Mouse (Mus musculus) stomach, embryonic 16.5 days (tissue): ENCODE results near the gene BC030499. TPM values are rescaled to one million over a fixed set of nuclear protein-coding genes. Genes with fewer than 3 reads are reported as not detected.

ENCODE experiments used
- ATAC-seq: fragments of 200-750 bp; cut with Nextera tagmentation; 2 replicates; pipeline ENCODE4 v1.8.0; 2017; ENCODE audit warnings: moderate number of reproducible peaks, moderate TSS enrichment; ENCODE audit not compliant: insufficient read depth, low FRiP score
- H3K27ac ChIP-seq: fragments of 300-500 bp; sonication (generic); 2 replicates; pipeline ENCODE4 v1.5.1; 2014; ENCODE audit warnings: low read length
- H3K27me3 ChIP-seq: fragments of 300-500 bp; sonication (generic); 2 replicates; pipeline ENCODE4 v1.6.1; 2014; ENCODE audit warnings: low read length, control low read depth, mixed read lengths; ENCODE audit not compliant: control insufficient read depth, insufficient read depth
- H3K36me3 ChIP-seq: fragments of 300-500 bp; sonication (generic); 2 replicates; pipeline ENCODE4 v1.6.1; 2014; ENCODE audit warnings: low read length; ENCODE audit not compliant: control insufficient read depth, insufficient read depth
- H3K4me1 ChIP-seq: fragments of 300-500 bp; sonication (generic); 2 replicates; pipeline ENCODE4 v1.6.1; 2014; ENCODE audit warnings: low read length, control low read depth, mixed read lengths; ENCODE audit not compliant: control insufficient read depth, insufficient read depth
- H3K4me2 ChIP-seq: fragments of 300-500 bp; sonication (generic); 2 replicates; pipeline ENCODE4 v1.6.1; 2014; ENCODE audit warnings: low read depth, low read length, mixed read lengths
- H3K4me3 ChIP-seq: fragments of 300-500 bp; sonication (generic); replicated peaks from 2 replicates; pipeline ENCODE4 v1.5.1; 2014; ENCODE audit warnings: mild to moderate bottlenecking, low read length
- H3K9ac ChIP-seq: fragments of 300-500 bp; sonication (generic); 2 replicates; pipeline ENCODE4 v1.6.1; 2014; ENCODE audit warnings: low read length
- H3K9me3 ChIP-seq: fragments of 300-500 bp; sonication (generic); replicated peaks from 2 replicates; pipeline ENCODE4 v1.6.1; 2016; ENCODE audit warnings: low read length, control low read depth; ENCODE audit not compliant: control insufficient read depth
- WGBS: fragments of 180-500 bp; shearing (Covaris S2); extraction: QIAGEN DNeasy Blood & Tissue Kit; methylation state at CpG from one replicate; pipeline ENCODE4 v1.1.7; 2014; 5-methylcytosine and 5-hydroxymethylcytosine counted together
- polyA plus RNA-seq: library from polyadenylated mRNA; unstranded; fragments of >200 nt; fragmentation: Nextera tagmentation; extraction: Ambion mirVana; gene quantifications from 2 replicates; pipeline ENCODE4 v1.2.1, GENCODE M21; 2015

The BC030499 gene
- polyA plus RNA-seq, 1 experiment from 2014 or later, result 0.17 TPM

DNA sequence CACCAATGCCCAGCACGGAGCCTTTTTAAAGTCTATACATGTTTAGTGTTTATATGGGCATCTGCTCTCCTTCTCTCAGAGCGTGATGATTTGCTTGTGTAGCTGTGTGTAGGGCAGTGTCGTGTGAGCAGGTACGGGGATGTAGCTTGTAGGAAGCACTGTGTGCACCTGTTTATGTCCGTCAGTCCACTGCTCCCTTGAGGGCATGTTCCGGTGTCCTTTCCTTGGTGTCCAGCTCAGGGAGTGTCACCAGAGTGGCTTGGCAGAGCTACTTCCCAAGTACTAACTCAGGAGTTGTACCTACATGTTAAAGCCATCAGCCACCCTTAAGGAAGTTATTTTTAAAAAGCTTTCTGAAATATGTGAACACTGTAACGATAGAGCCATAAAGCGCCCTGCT is 46.4 kb downstream of the BC030499 start:
- no peaks in the 10 kb centered on the region for H3K4me1 ChIP-seq
- H3K27me3 ChIP-seq, result no peaks in the 10 kb centered on the region
- no peak overlapping the region for H3K4me3 ChIP-seq
- H3K36me3 ChIP-seq, result peaks cover 10% of the 10 kb centered on the region
- H3K27ac ChIP-seq, result no peak overlapping the region
- H3K9ac ChIP-seq, result no peak overlapping the region
- no peak for ATAC-seq
- 94% methylated on average over 8 of the region's 8 CpGs for WGBS
- no peaks in the 10 kb centered on the region for H3K9me3 ChIP-seq
- no peak overlapping the region for H3K4me2 ChIP-seq

DNA sequence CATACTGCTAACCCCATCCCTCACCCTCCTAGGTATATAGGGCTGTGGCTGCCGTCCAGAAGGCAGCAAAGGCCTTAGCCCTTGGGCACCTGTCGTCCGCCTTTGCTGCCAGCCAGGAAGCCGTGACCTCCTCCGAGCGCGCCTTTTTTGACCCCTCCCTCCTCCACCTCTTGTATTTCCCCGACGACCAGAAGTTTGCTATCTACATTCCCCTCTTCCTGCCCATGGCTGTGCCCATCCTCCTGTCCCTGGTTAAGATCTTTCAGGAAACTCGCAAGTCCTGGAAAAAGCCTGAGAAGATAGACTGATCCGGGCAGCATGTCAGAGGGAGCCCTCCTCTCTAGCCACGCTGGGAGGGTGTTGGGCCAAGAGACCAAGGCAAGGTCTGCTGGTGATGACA is 51.1 kb downstream of the BC030499 start:
- H3K9me3 ChIP-seq, result no peaks in the 10 kb centered on the region
- no peak overlapping the region for H3K27ac ChIP-seq
- no peak overlapping the region for H3K4me3 ChIP-seq
- ATAC-seq, result no peak
- no peak overlapping the region for H3K4me2 ChIP-seq
- H3K4me1 ChIP-seq, result peaks cover 34% of the 10 kb centered on the region
- no peaks in the 10 kb centered on the region for H3K36me3 ChIP-seq
- no peaks in the 10 kb centered on the region for H3K27me3 ChIP-seq
- no peak overlapping the region for H3K9ac ChIP-seq
- WGBS, result 79% methylated on average over 12 of the region's 12 CpGs

- ATAC-seq, result peak; percentile 84
- Histone ChIP-seq H3K36me3 (0 out of 2 replicates have a peak, but pooled peaks cover 2% of the 10 kb centered on the region), H3K4me2 (peak within 1 kb of the TSS; percentile 92), H3K4me3 (peak within 1 kb of the TSS; percentile 83), H3K27me3 (no peaks in the 10 kb centered on the region), H3K9me3 (no peaks in the 10 kb centered on the region), H3K4me1 (peaks cover 40% of the 10 kb centered on the region), H3K9ac (peak within 1 kb of the TSS; percentile 93), H3K27ac (peak within 1 kb of the TSS; percentile 85)
- whole genome bisulfite sequencing, result under 1% methylated on average over 62 of the region's 66 CpGs
These were observed 53.0 kb downstream of the BC030499 start, which contains the start of gene Unc119 for GRCm38 (mm10) chr11:78343381-78344327. Gene Unc119 (plus strand): TSS chr11:78343482.

DNA sequence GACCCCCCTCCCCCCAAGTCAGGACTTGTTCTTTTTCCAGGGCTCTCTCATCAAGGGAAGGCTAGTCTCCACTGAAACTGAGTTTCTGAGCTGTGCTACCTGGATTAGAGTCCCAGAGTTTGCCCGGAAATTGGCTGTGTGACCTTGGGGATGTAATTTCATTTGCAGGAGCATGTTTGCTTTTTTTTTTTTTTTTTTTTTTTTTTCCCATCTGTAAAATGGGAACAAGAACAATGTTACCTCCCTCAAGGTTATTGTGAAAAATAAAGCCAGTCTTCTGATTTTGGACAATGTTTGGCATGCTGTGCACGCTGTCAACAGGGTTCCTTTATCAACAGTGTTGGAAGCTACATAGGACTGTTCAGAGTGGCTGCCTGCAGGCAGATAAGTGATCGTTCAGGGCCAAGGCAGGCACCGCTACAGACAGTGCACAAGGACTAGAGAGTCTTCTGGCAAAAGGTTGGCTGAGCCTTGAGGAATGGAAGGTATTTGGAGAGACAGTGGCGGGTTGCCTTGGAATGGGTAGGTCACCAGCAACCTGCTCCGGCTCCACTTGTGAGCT is 53.8 kb downstream of the BC030499 start:
- Histone ChIP-seq H3K27ac (peak overlapping the region; percentile 85), H3K27me3 (no peaks in the 10 kb centered on the region), H3K9me3 (no peaks in the 10 kb centered on the region), H3K4me1 (peaks cover 40% of the 10 kb centered on the region), H3K9ac (peak overlapping the region; percentile 93), H3K36me3 (0 out of 2 replicates have a peak, but pooled peaks cover 4% of the 10 kb centered on the region), H3K4me2 (peak overlapping the region; percentile 92), H3K4me3 (peak overlapping the region; percentile 83)
- ATAC-seq, result no peak
- WGBS, result 59% methylated on average over 6 of the region's 6 CpGs

DNA sequence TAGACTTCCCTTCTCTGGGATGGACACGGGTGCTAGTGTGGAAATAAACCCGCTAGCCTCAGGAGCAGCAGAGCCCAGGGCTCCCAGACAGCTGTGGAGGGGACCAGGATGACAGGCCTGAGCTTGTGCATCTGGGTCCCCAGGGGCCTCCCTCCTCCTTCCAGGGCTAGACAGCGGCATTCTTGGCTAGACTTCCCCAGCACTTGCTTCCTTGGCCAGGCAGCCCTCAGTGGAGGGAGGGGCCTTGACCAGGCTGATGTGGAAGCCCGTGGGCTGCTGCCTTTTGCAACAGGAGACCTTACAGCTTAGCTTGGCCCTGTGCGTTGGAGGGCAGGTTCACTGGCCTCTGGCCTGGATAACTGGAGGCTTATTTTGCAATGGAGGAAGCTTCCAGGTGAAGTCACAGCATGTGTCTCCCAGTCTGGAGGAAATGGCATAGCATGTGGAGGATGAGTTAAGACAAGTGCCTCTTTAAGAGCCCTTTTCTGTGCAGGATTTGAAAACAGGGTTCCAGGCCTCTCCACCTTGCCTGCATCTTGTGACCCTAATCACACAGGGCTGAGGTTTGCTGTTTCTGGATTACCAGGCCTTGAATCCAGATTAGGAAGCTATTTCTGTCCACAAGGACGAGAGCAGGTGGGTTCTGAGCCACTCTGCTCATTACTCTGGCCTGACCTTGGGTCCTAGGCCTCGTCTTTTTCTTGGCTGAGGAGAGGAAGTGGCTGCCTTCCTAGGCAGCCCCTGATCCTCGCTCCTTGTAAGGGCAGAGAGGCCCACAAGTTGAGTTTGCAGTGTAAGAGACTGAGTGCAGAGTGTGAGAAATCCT is 54.5 kb downstream of the BC030499 start:
- Histone ChIP-seq H3K27ac (peak overlapping the region; percentile 45; the same call in 1 of the 2 replicates), H3K9me3 (no peaks in the 10 kb centered on the region), H3K36me3 (0 out of 2 replicates have a peak, but pooled peaks cover 4% of the 10 kb centered on the region), H3K27me3 (no peaks in the 10 kb centered on the region), H3K4me2 (peak overlapping the region; percentile 92), H3K9ac (peak overlapping the region; percentile 49), H3K4me3 (peak overlapping the region; percentile 83; the same call in 1 of the 2 replicates), H3K4me1 (peaks cover 44% of the 10 kb centered on the region)
- ATAC-seq, result 0 out of 2 replicates have a peak, but pooled peaks have one; percentile 11
- 39% methylated on average over 8 of the region's 8 CpGs for WGBS

DNA sequence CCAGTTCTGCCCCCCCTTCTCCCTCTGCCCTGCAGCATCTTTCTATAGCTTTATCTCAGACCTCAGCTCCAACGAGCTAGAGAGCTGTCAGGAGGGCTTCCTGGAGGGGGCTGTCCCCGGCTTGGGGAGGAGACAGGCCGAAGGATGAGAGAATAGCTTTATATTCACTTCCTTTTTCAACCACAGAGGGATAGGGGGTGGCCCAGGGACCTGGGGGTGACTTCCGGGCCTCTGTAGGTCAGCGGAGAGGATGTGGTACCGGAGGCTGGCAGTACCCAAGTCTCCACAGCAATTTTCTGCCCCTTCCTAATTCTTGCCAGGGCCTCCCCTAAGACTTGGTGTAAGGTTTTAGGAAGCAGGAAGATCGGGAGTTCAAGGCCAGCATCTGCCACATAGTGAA is 55.2 kb downstream of the BC030499 start:
- peak overlapping the region; percentile 49 for H3K9ac ChIP-seq
- H3K4me3 ChIP-seq, result no peak overlapping the region
- ATAC-seq, result no peak
- H3K27me3 ChIP-seq, result no peaks in the 10 kb centered on the region
- H3K4me1 ChIP-seq, result peaks cover 44% of the 10 kb centered on the region
- 0 out of 2 replicates have a peak, but pooled peaks cover 4% of the 10 kb centered on the region for H3K36me3 ChIP-seq
- WGBS, result 73% methylated on average over 7 of the region's 7 CpGs
- peak overlapping the region; percentile 45; the same call in 1 of the 2 replicates for H3K27ac ChIP-seq
- 0 out of 2 replicates have a peak overlapping the region, but pooled peaks have one; percentile 23 for H3K4me2 ChIP-seq
- no peaks in the 10 kb centered on the region for H3K9me3 ChIP-seq

Other genes starting within 250 kb of the BC030499 start
- gene Eral1, start 210.5 kb upstream of the BC030499 start, polyA plus RNA-seq, result 28.3 and 29.0 TPM in 2 replicates
- gene Fam222b, start 196.2 kb upstream of the BC030499 start, polyA plus RNA-seq, result 9.5 and 11.5 TPM in 2 replicates
- gene Traf4, start 125.3 kb upstream of the BC030499 start, polyA plus RNA-seq, result 50.9 and 55.1 TPM in 2 replicates
- 16.7 and 19.0 TPM in 2 replicates for gene Nek8, start 114.2 kb upstream of the BC030499 start, polyA plus RNA-seq
- 32.5 and 32.8 TPM in 2 replicates for gene Tlcd1, start 114.1 kb upstream of the BC030499 start, polyA plus RNA-seq
- 1,025 and 1,263 TPM in 2 replicates for gene Rpl23a, start 107.3 kb upstream of the BC030499 start, polyA plus RNA-seq
- 88.3 and 90.9 TPM in 2 replicates for gene Rab34, start 102.4 kb upstream of the BC030499 start, polyA plus RNA-seq
- 3.1 and 3.7 TPM in 2 replicates for gene Proca1, start 97.4 kb upstream of the BC030499 start, polyA plus RNA-seq
- gene Sdf2, start 45.1 kb upstream of the BC030499 start, polyA plus RNA-seq, result 89.2 and 106 TPM in 2 replicates
- 29.3 and 31.7 TPM in 2 replicates for gene Supt6, start 44.9 kb upstream of the BC030499 start, polyA plus RNA-seq
- gene 2610507B11Rik, start 29.1 kb upstream of the BC030499 start, polyA plus RNA-seq, result 72.4 and 80.3 TPM in 2 replicates
- gene Spag5, start 10.7 kb downstream of the BC030499 start, polyA plus RNA-seq, result 28.9 and 30.7 TPM in 2 replicates
- gene Aldoc, start 32.1 kb downstream of the BC030499 start, polyA plus RNA-seq, result 25.6 and 37.3 TPM in 2 replicates
- gene Pigs, start 37.6 kb downstream of the BC030499 start, polyA plus RNA-seq, result 67.4 and 80.9 TPM in 2 replicates
- 24.3 and 27.5 TPM in 2 replicates for gene Unc119, start 52.6 kb downstream of the BC030499 start, polyA plus RNA-seq
- gene Foxn1, start 95.7 kb downstream of the BC030499 start, polyA plus RNA-seq, result 1.6 and 2.7 TPM in 2 replicates
- 0.25 and 0.56 TPM in 2 replicates for gene Slc13a2, start 131.4 kb downstream of the BC030499 start, polyA plus RNA-seq
- 12.0 and 15.9 TPM in 2 replicates for gene Slc46a1, start 174.9 kb downstream of the BC030499 start, polyA plus RNA-seq
- gene Sarm1, start 206.9 kb downstream of the BC030499 start, polyA plus RNA-seq, result 2.3 and 2.4 TPM in 2 replicates
- 45.6 and 54.4 TPM in 2 replicates for gene Vtn, start 208.2 kb downstream of the BC030499 start, polyA plus RNA-seq
- 0.13 TPM in 1 of 2 replicates, not detected in the other for gene Sebox, start 212.6 kb downstream of the BC030499 start, polyA plus RNA-seq
- gene Tmem199, start 221.3 kb downstream of the BC030499 start, polyA plus RNA-seq, result 38.9 and 43.1 TPM in 2 replicates
- 131 and 136 TPM in 2 replicates for gene Poldip2, start 221.4 kb downstream of the BC030499 start, polyA plus RNA-seq
- gene Tnfaip1, start 245.5 kb downstream of the BC030499 start, polyA plus RNA-seq, result 76.2 and 84.1 TPM in 2 replicates
- 136 and 157 TPM in 2 replicates for gene Ift20, start 245.5 kb downstream of the BC030499 start, polyA plus RNA-seq